In the genomic region with DNA sequence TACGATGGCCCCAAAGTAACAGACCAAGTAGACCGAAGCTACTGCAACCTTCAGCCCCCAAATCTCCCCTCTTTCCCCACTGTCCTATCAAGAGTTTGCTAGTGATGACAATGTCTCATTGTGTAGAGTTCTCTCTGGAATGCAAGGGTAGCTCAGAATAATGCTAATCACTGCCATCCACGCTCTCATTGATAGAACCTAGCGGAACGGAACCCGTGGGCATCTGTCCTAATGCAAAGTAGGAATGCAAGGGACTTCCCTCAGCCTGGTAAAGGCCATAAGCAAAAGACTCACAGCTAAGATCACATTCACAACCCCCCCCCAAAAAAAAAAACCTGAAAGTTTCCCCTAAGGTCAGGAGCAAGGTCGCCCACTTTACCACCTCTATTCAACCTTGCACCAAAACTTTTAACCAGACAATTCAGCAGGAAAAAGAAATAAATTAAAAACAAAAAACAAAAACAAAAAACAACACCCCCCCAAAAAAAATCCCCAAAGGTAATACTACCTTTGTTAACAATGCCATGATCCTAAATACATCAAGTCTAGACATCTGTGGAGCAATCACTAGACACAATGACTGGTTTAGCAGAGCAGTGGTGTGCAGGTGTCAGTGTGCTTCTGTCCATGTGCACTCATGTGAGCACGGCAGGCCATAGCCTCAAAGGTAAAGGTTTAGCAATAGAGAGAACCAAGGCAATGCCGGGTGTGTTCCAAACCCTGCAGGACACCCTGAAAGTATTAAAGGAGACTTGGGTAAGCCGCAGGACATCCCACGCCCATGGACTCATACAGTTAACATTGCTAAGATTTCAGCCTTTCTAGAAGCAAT, we compare ENCODE assay signal across 29 mouse cellular contexts. TPM values are rescaled to one million over a fixed set of nuclear protein-coding genes. Genes with fewer than 3 reads are reported as not detected.
DNase-seq lines count a peak whose midpoint lies in the region; TF ChIP-seq lines count a peak whose summit lies in the region.
"Had no signal": no experiment of that assay in that cellular context is flagged by ENCODE, and none has a peak within 500 bp of the region (broad histone marks: within the 10 kb centered on the region; RNA-seq: fewer than 3 reads in every experiment).

No protein-coding gene starts in this region.

- H3K27ac ChIP-seq in thymus, adult 2 months (ENCODE audit: control insufficient read depth, insufficient read depth, low read length) = peak overlapping the region; percentile 2; the same call in 1 of the 2 replicates
- H3K27ac ChIP-seq in macrophage = peak overlapping the region; percentile 77
- no peak overlapping the region for H3K27ac ChIP-seq in limb, embryonic 10.5 days
- H3K27ac ChIP-seq: embryonic facial prominence, embryonic 10.5 days; embryonic facial prominence, embryonic 13.5 days; forebrain, embryonic 12.5 days; forebrain, embryonic 15.5 days; heart, adult 2 months; heart, embryonic 10.5 days; heart, embryonic 13.5 days; hindbrain, embryonic 12.5 days; hindbrain, embryonic 15.5 days had no signal

- H3K27me3 ChIP-seq in thymus, adult 2 months (ENCODE audit: control insufficient read depth, insufficient read depth, low read length) = no peaks in the 10 kb centered on the region
- H3K27me3 ChIP-seq in splenic B cell, adult 2 months (ENCODE audit: control insufficient read depth, insufficient read depth, low read length, poor library complexity, severe bottlenecking) = no peaks in the 10 kb centered on the region
- H3K27me3 ChIP-seq in limb, embryonic 10.5 days (ENCODE audit: low read depth, poor library complexity, severe bottlenecking) = no peaks in the 10 kb centered on the region
- H3K27me3 ChIP-seq: embryonic facial prominence, embryonic 13.5 days; forebrain, embryonic 12.5 days; forebrain, embryonic 15.5 days; heart, embryonic 13.5 days; hindbrain, embryonic 12.5 days; hindbrain, embryonic 15.5 days had no signal

- 90% methylated on average over 11 of the region's 11 CpGs for WGBS in thymus, adult 2 months
- WGBS in macrophage (ENCODE audit: missing documents) = 89% methylated on average over 11 of the region's 11 CpGs
- WGBS in limb, embryonic 10.5 days = 90% methylated on average over 11 of the region's 11 CpGs

- no peak overlapping the region for H3K4me3 ChIP-seq in thymus, adult 2 months (ENCODE audit: control insufficient read depth, insufficient read depth, low read length)
- no peak overlapping the region for H3K4me3 ChIP-seq in macrophage (ENCODE audit: inconsistent target)
- H3K4me3 ChIP-seq in limb, embryonic 10.5 days = no peak overlapping the region
- H3K4me3 ChIP-seq: embryonic facial prominence, embryonic 10.5 days; embryonic facial prominence, embryonic 13.5 days; erythroblast, embryonic 14.5 days; forebrain, embryonic 12.5 days; forebrain, embryonic 15.5 days; heart, adult 2 months; heart, embryonic 10.5 days; heart, embryonic 13.5 days; hindbrain, embryonic 12.5 days; hindbrain, embryonic 15.5 days had no signal

- no peak for TF ChIP-seq CTCF in thymus, adult 2 months (IDR thresholded peaks at IDR 0.05; ENCODE audit: borderline replicate concordance, control insufficient read depth, extremely low read depth, insufficient read depth, low read length, poor library complexity)

- no peaks in the 10 kb centered on the region for H3K9me3 ChIP-seq in limb, embryonic 10.5 days (replicated peaks)
- H3K9me3 ChIP-seq: embryonic facial prominence, embryonic 10.5 days; embryonic facial prominence, embryonic 13.5 days; forebrain, embryonic 12.5 days; forebrain, embryonic 15.5 days; heart, embryonic 10.5 days; heart, embryonic 13.5 days; hindbrain, embryonic 12.5 days; hindbrain, embryonic 15.5 days had no signal

- peaks cover 1% of the 10 kb centered on the region; the same call in 1 of the 2 replicates for H3K79me2 ChIP-seq in macrophage (ENCODE audit: inconsistent target)

- peak; percentile 72 for DNase-seq in heart, adult 11 months
- DNase-seq in heart, postnatal 36 days = no peak
- DNase-seq in thymus, adult 2 months = no peak
- DNase-seq in thymus, postnatal 14 days = no peak
- DNase-seq in splenic B cell, adult 2 months (ENCODE audit: low read depth, low spot score) = peak; percentile 57
- DNase-seq in adrenal gland, postnatal 4 days (ENCODE audit: low spot score in 2 of 2) = no peak
- DNase-seq in limb, embryonic 10.5 days (ENCODE audit: low spot score) = no peak
- DNase-seq: adrenal gland, adult 8-10 months; adrenal gland, postnatal 25 days; cerebellum, adult 11-12 months; cerebellum, adult 8-10 months; cerebellum, postnatal 10 days; cerebellum, postnatal 36 days; embryo, embryonic 11 days; gastrocnemius, postnatal 25 days; heart, adult 2 months; heart, postnatal 14 days had no signal

- intact Hi-C loops in heart, postnatal 36 days (cut with DNase I) = no loop called here

- no peaks in the 10 kb centered on the region for H3K36me3 ChIP-seq in thymus, adult 2 months (ENCODE audit: control insufficient read depth, insufficient read depth, low read length)
- H3K36me3 ChIP-seq in macrophage (ENCODE audit: inconsistent target) = no peaks in the 10 kb centered on the region
- no peaks in the 10 kb centered on the region for H3K36me3 ChIP-seq in splenic B cell, adult 2 months (ENCODE audit: control insufficient read depth, insufficient read depth, low read length, poor library complexity, severe bottlenecking)
- no peaks in the 10 kb centered on the region for H3K36me3 ChIP-seq in limb, embryonic 10.5 days
- H3K36me3 ChIP-seq: embryonic facial prominence, embryonic 10.5 days; embryonic facial prominence, embryonic 13.5 days; forebrain, embryonic 12.5 days; forebrain, embryonic 15.5 days; heart, embryonic 10.5 days; heart, embryonic 13.5 days; hindbrain, embryonic 12.5 days; hindbrain, embryonic 15.5 days had no signal

- peaks cover 54% of the 10 kb centered on the region for H3K4me1 ChIP-seq in thymus, adult 2 months (replicated peaks; ENCODE audit: control insufficient read depth, insufficient read depth, low read length)
- H3K4me1 ChIP-seq in limb, embryonic 10.5 days = no peaks in the 10 kb centered on the region
- H3K4me1 ChIP-seq: embryonic facial prominence, embryonic 13.5 days; forebrain, embryonic 12.5 days; forebrain, embryonic 15.5 days; heart, embryonic 13.5 days; hindbrain, embryonic 12.5 days; hindbrain, embryonic 15.5 days had no signal

- no peak for TF ChIP-seq POLR2A in thymus, adult 2 months (IDR thresholded peaks at IDR 0.05; ENCODE audit: control insufficient read depth, extremely low read depth, insufficient read depth, low read length, poor library complexity)

RNA-seq across cellular contexts. Expression of gene Il21r, which starts 5.5 kb away (rescaled TPM):
- under 1 TPM; 0.44 to 0.54 TPM for total RNA-seq in heart, postnatal 36 days (2021)
- 177 and 188 TPM in 2 replicates for polyA plus RNA-seq in thymus, adult 2 months (2012; rRNA removed)
- 100 to 1,000 TPM in 1 of 26 experiments, 10 to 100 TPM in 18, 1 to 10 TPM in 7; 2.1 to 103 (median 34.8) TPM for total RNA-seq in macrophage (2018; cell fraction: chromatin; rRNA removed)
- total RNA-seq in macrophage (2018; cell fraction: cytosol; rRNA removed) = 10 to 100 TPM; 11.9 to 91.3 (median 35.2) TPM
- 100 to 1,000 TPM in 7 of 26 experiments, 10 to 100 TPM in 19; 11.6 to 141 (median 56.9) TPM for total RNA-seq in macrophage (2018; cell fraction: nucleus; rRNA removed)
- 34.1 to 93.4 TPM (median 46.8 TPM) in 3 replicates for polyA plus RNA-seq in macrophage (2018)
- total RNA-seq in adrenal gland, postnatal 4 days (2021) = under 1 TPM; 0.76 TPM
- 0.19 and 0.21 TPM in 2 replicates for polyA plus RNA-seq in limb, embryonic 10.5 days (2016; fragmentation: Nextera tagmentation; extraction: Ambion mirVana)
- total RNA-seq: gastrocnemius, adult 8-10 months; MEL had no signal

RNA-seq across cellular contexts. Expression of gene Il4ra, which starts 45.8 kb away (rescaled TPM):
- 10 to 100 TPM; 13.2 to 19.1 TPM for total RNA-seq in heart, postnatal 36 days (2021)
- polyA plus RNA-seq in thymus, adult 2 months (2012; rRNA removed) = 141 and 189 TPM in 2 replicates
- total RNA-seq in macrophage (2018; cell fraction: chromatin; rRNA removed) = 1,000 to 10,000 TPM in 1 of 26 experiments, 100 to 1,000 TPM in 25; 132 to 1,109 (median 198) TPM
- total RNA-seq in macrophage (2018; cell fraction: cytosol; rRNA removed) = 100 to 1,000 TPM in 14 of 26 experiments, 10 to 100 TPM in 12; 66.1 to 266 (median 101) TPM
- 1,000 to 10,000 TPM in 1 of 26 experiments, 100 to 1,000 TPM in 25; 132 to 1,059 (median 192) TPM for total RNA-seq in macrophage (2018; cell fraction: nucleus; rRNA removed)
- 95.1 to 123 TPM (median 99.7 TPM) in 3 replicates for polyA plus RNA-seq in macrophage (2018)
- 10 to 100 TPM; 84.9 TPM for total RNA-seq in adrenal gland, postnatal 4 days (2021)
- 3.1 and 4.2 TPM in 2 replicates for polyA plus RNA-seq in limb, embryonic 10.5 days (2016; fragmentation: Nextera tagmentation; extraction: Ambion mirVana)

Comparison
In these comparisons a context has a peak if more than half of its experiments do, and no peak if none do; other contexts are left out.
1. DNase-seq: peak in heart, adult 11 months (single experiment) and splenic B cell, adult 2 months (single experiment); none in heart, postnatal 36 days (0 of 2), thymus, adult 2 months (single experiment), thymus, postnatal 14 days (single experiment), adrenal gland, postnatal 4 days (0 of 2) and limb, embryonic 10.5 days (single experiment).
2. RNA of gene Il21r, which starts 5.5 kb away (polyA plus RNA-seq): 177 to 188 TPM in thymus, adult 2 months and 34.1 to 93.4 TPM in macrophage; 0.19 to 0.21 TPM in limb, embryonic 10.5 days; every median in the first group is over 10 times any median in the second.
3. RNA of gene Il4ra, which starts 45.8 kb away (polyA plus RNA-seq): 141 to 189 TPM in thymus, adult 2 months and 95.1 to 123 TPM in macrophage; 3.1 to 4.2 TPM in limb, embryonic 10.5 days; every median in the first group is over 10 times any median in the second.